Mouse (Mus musculus) limb, embryonic 14.5 days (tissue): Measurements from ENCODE around the gene Cdk6. TPM values are rescaled to one million over a fixed set of nuclear protein-coding genes. Genes with fewer than 3 reads are reported as not detected.
"Not testable (repeated sequence)": the region's sequence is repeated elsewhere in the genome, so short reads cannot be mapped to it uniquely, and the experiment has no call there.

Source experiments
- ATAC-seq: fragments of 200-750 bp; cut with Nextera tagmentation; 2 replicates; pipeline ENCODE4 v1.8.0; 2017; ENCODE audit warnings: low read depth, moderate number of reproducible peaks, moderate TSS enrichment; ENCODE audit not compliant: low FRiP score
- DNase-seq: peaks from one replicate; pipeline ENCODE4 v3.0.0-alpha.2; 2015; ENCODE audit warnings: low spot score
- H3K27ac ChIP-seq: fragments of 300-500 bp; sonication (generic); replicated peaks from 2 replicates; pipeline ENCODE4 v1.5.1; 2014; ENCODE audit warnings: low read depth, mild to moderate bottlenecking, low read length, moderate library complexity, mixed read lengths
- H3K27me3 ChIP-seq: fragments of 300-500 bp; sonication (generic); 2 replicates; pipeline ENCODE4 v1.6.1; 2014; ENCODE audit warnings: low read length, mixed read lengths; ENCODE audit not compliant: control insufficient read depth, insufficient read depth
- H3K36me3 ChIP-seq: fragments of 300-500 bp; sonication (generic); 2 replicates; pipeline ENCODE4 v1.6.1; 2014; ENCODE audit warnings: mild to moderate bottlenecking, low read length, moderate library complexity, mixed read lengths; ENCODE audit not compliant: control insufficient read depth, insufficient read depth
- H3K4me1 ChIP-seq: fragments of 300-500 bp; sonication (generic); 2 replicates; pipeline ENCODE4 v1.6.1; 2014; ENCODE audit warnings: antibody characterized with exemption, low read length, mixed read lengths; ENCODE audit not compliant: control insufficient read depth, insufficient read depth
- H3K4me2 ChIP-seq: fragments of 300-500 bp; sonication (generic); replicated peaks from 2 replicates; pipeline ENCODE4 v1.6.1; 2014; ENCODE audit warnings: low read depth, mild to moderate bottlenecking, low read length, moderate library complexity; ENCODE audit not compliant: severe bottlenecking
- H3K4me3 ChIP-seq: fragments of 300-500 bp; sonication (generic); replicated peaks from 2 replicates; pipeline ENCODE4 v1.5.1; 2014; ENCODE audit warnings: low read length
- H3K9ac ChIP-seq: fragments of 300-500 bp; sonication (generic); 2 replicates; pipeline ENCODE4 v1.6.1; 2014; ENCODE audit warnings: mild to moderate bottlenecking, low read depth, low read length, moderate library complexity; ENCODE audit not compliant: severe bottlenecking
- H3K9me3 ChIP-seq: fragments of 300-500 bp; sonication (generic); 2 replicates; pipeline ENCODE4 v1.6.1; 2016; ENCODE audit warnings: low read length; ENCODE audit not compliant: control insufficient read depth
- POLR2A ChIP-seq: fragments of 200-500 bp; IDR thresholded peaks from 2 replicates; pipeline ENCODE4 v1.8.0; 2012; ENCODE audit warnings: inconsistent platforms, mild to moderate bottlenecking, moderate library complexity, borderline replicate concordance; ENCODE audit not compliant: insufficient read depth, insufficient read length; ENCODE audit errors: extremely low read depth
- WGBS: fragments of 180-500 bp; shearing (Covaris S2); extraction: QIAGEN DNeasy Blood & Tissue Kit; methylation state at CpG from one replicate; pipeline ENCODE4 v1.1.7; 2014; 5-methylcytosine and 5-hydroxymethylcytosine counted together
- polyA plus RNA-seq, 2 experiments: library from polyadenylated mRNA; depleted of rRNA in 1 of 2; stranded (reverse) in 1 of 2; unstranded in 1 of 2; fragments of >200 nt; fragmentation: Nextera tagmentation in 1 of 2; extraction: Ambion mirVana in 1 of 2; gene quantifications; 2 replicates each; pipeline versions ENCODE4 v1.2.1 to v1.2.3; 2012 to 2014

The Cdk6 gene
- polyA plus RNA-seq, 2 experiments = 11.3 to 23.8 TPM

DNA sequence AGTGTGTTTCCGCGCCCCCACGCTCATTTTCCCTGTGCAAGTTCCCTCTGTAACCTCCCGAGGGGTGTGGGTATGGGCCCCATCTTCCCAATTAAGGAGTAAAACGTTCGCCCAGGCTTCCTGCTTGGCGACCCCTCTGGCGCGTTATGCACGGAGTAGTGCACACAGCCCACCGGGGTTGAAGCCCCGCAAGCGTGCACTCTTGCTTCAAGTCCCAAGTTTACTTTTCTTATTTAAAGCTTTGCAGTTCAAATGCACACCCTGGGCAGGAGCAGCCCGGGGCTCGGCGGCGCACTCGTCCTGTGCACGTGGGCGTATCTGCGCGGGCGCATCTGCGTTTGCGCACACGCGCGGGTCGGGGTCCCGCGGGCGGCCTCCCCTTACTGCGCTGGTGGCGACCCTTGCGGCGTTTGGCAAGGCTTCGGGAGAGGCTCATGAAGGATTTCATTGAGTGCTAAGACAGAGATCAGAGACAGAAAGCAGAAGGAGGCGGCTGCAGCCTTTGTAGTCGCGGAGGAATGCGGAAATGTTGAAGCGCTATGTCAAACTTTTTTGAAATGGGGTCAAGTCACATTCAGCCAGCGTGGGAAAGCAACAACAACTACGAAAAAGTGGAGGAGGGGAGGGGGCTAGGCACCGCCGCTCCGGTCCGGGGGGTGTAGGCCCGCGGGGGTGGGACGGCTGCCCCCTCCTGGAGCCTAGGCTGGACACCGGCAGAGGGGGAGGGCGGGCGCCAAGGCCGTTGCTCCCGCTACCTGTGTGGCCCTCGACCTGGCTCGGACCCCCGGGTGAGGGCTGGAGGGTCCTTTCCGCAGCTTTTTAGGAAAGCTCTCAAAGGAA, 866 bp downstream of the Cdk6 start:
- ATAC-seq (peak; percentile 56), DNase-seq (peak; percentile 43)
- Histone ChIP-seq H3K36me3 (no peaks in the 10 kb centered on the region), H3K4me2 (peak overlapping the region; percentile 96), H3K9me3 (no peaks in the 10 kb centered on the region), H3K9ac (peak overlapping the region; percentile 70), H3K4me1 (no peaks in the 10 kb centered on the region), H3K27ac (peak overlapping the region; percentile 75), H3K4me3 (peak overlapping the region; percentile 61), H3K27me3 (no peaks in the 10 kb centered on the region)
- WGBS = under 1% methylated on average over 57 of the region's 60 CpGs
- 0 out of 2 replicates have a peak, but pooled peaks have one; percentile 24 for TF ChIP-seq POLR2A

GRCm38 (mm10) chr5:3342771-3343565, 1.7 kb downstream of the Cdk6 start:
- Histone ChIP-seq H3K36me3 (no peaks in the 10 kb centered on the region), H3K4me3 (peak overlapping the region; percentile 61), H3K9me3 (no peaks in the 10 kb centered on the region), H3K4me2 (peak overlapping the region; percentile 96), H3K4me1 (no peaks in the 10 kb centered on the region), H3K27me3 (no peaks in the 10 kb centered on the region), H3K9ac (peak overlapping the region; percentile 70), H3K27ac (peak overlapping the region; percentile 75)
- under 1% methylated on average over 42 of the region's 46 CpGs for WGBS
- peak; percentile 47 for ATAC-seq
- DNase-seq = peak; percentile 47
- TF ChIP-seq POLR2A = no peak

GRCm38 (mm10) chr5:3343566-3344080, 2.3 kb downstream of the Cdk6 start:
- H3K9ac ChIP-seq = peak overlapping the region; percentile 70
- peak; percentile 44 for ATAC-seq
- no peaks in the 10 kb centered on the region for H3K27me3 ChIP-seq
- peak overlapping the region; percentile 61 for H3K4me3 ChIP-seq
- WGBS = under 1% methylated on average over 35 of the region's 37 CpGs
- H3K27ac ChIP-seq = peak overlapping the region; percentile 75
- no peaks in the 10 kb centered on the region for H3K4me1 ChIP-seq
- peak overlapping the region; percentile 96 for H3K4me2 ChIP-seq
- peak; percentile 11 for DNase-seq
- TF ChIP-seq POLR2A = no peak
- H3K9me3 ChIP-seq = no peaks in the 10 kb centered on the region
- no peaks in the 10 kb centered on the region for H3K36me3 ChIP-seq

DNA sequence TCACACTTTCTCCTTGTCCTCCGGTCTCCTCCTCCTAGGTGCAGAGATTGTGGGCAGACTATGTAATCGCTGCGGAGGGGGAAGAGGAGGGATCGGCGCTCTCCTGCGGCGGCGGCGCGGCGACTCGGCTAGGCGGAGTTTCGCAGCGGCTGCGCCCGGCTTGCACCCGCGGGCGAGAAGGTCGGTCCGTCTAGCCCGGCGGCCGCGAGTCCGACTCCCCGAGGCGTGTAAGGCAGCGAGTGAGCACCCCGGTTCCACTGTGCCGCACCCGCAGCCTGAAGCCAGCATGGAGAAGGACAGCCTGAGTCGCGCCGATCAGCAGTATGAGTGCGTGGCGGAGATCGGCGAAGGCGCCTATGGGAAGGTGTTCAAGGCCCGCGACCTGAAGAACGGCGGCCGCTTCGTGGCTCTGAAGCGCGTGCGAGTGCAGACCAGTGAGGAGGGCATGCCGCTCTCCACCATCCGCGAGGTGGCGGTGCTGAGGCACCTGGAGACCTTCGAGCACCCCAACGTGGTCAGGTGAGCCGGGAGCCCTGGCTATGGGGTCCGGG, 2.9 kb downstream of the Cdk6 start:
- Histone ChIP-seq H3K9me3 (no peaks in the 10 kb centered on the region), H3K4me2 (peak overlapping the region; percentile 96), H3K36me3 (no peaks in the 10 kb centered on the region), H3K4me3 (peak overlapping the region; percentile 61), H3K27ac (peak overlapping the region; percentile 75), H3K9ac (peak overlapping the region; percentile 70), H3K27me3 (no peaks in the 10 kb centered on the region), H3K4me1 (no peaks in the 10 kb centered on the region)
- DNase-seq = peak; percentile 64
- ATAC-seq = peak; percentile 65
- 0% methylated on average over 55 of the region's 58 CpGs for WGBS
- TF ChIP-seq POLR2A = no peak

DNA sequence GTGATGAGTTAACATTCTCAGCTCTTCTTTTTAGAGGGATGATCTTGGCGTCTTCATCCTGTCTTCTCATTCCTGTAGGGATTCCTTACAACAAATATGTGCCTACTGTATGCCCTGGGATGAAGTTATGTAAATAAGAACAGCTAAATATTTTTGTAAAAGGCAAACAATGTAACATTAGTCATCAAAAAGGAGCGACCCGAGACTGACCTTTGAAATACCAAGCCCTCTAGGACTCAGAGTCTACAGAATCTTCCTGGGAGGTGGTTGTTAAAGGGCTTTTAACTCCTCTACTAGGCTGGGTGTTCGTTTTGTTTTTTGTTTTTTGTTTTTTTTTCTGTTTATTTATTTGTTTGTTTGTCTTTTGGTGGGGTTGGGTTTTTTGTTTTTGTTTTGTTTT, 4.3 kb downstream of the Cdk6 start:
- not testable (repeated sequence) for H3K4me2 ChIP-seq, H3K27me3 ChIP-seq, H3K27ac ChIP-seq, H3K9ac ChIP-seq, H3K9me3 ChIP-seq, H3K4me3 ChIP-seq, DNase-seq, H3K36me3 ChIP-seq, ATAC-seq, H3K4me1 ChIP-seq
- WGBS = 64% methylated on average over 4 of the region's 4 CpGs

DNA sequence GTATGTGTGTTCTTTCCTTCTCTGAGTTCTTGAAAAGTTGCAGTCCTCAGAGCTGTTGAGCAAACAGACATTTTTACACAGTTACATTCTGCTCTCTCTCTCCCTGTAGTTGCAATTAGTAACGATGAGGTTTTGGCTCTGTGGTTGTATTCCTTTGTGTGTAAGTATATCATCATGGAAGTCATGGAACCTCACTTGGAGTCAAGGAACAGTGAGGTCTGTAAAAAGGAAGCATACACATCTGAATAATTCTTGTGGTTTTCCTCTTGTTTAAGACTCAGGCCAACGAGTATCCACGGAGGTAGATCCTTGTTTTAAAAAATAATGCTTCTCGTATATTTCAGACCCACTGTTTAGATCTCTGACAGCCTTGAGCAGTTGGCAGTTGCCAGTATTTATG, 8.1 kb downstream of the Cdk6 start:
- not testable (repeated sequence) for H3K27ac ChIP-seq, H3K4me1 ChIP-seq, H3K9me3 ChIP-seq, ATAC-seq, H3K27me3 ChIP-seq, H3K9ac ChIP-seq, H3K36me3 ChIP-seq, DNase-seq, H3K4me2 ChIP-seq, H3K4me3 ChIP-seq
- 72% methylated on average over 4 of the region's 4 CpGs for WGBS

GRCm38 (mm10) chr5:3351836-3352235, 10.6 kb downstream of the Cdk6 start:
- not testable (repeated sequence) for H3K9me3 ChIP-seq, H3K4me2 ChIP-seq, H3K27me3 ChIP-seq, H3K4me3 ChIP-seq, DNase-seq, ATAC-seq, H3K27ac ChIP-seq, H3K36me3 ChIP-seq, H3K4me1 ChIP-seq, H3K9ac ChIP-seq
- 65% methylated on average over 4 of the region's 4 CpGs for WGBS
